Mouse (Mus musculus) kidney, embryonic 15.5 days (tissue): ENCODE measurements around the gene Erp29. TPM values are rescaled to one million over a fixed set of nuclear protein-coding genes. Genes with fewer than 3 reads are reported as not detected.

Experiments used
- ATAC-seq: fragments of 200-750 bp; cut with Nextera tagmentation; replicated peaks from 2 replicates; pipeline ENCODE4 v1.8.0; 2017; ENCODE audit warnings: moderate TSS enrichment; ENCODE audit not compliant: low FRiP score
- H3K27ac ChIP-seq: fragments of 300-500 bp; sonication (generic); 2 replicates; pipeline ENCODE4 v1.5.1; 2015; ENCODE audit warnings: mild to moderate bottlenecking, inconsistent platforms
- H3K27me3 ChIP-seq: fragments of 300-500 bp; sonication (generic); 2 replicates; pipeline ENCODE4 v1.6.1; 2015; ENCODE audit warnings: inconsistent platforms
- H3K36me3 ChIP-seq: fragments of 300-500 bp; sonication (generic); 2 replicates; pipeline ENCODE4 v1.6.1; 2015; ENCODE audit warnings: inconsistent platforms
- H3K4me1 ChIP-seq: fragments of 300-500 bp; sonication (generic); 2 replicates; pipeline ENCODE4 v1.6.1; 2015; ENCODE audit warnings: inconsistent platforms
- H3K4me2 ChIP-seq: fragments of 300-500 bp; sonication (generic); 2 replicates; pipeline ENCODE4 v1.6.1; 2015; ENCODE audit warnings: moderate library complexity, mild to moderate bottlenecking, inconsistent platforms
- H3K4me3 ChIP-seq: fragments of 300-500 bp; sonication (generic); replicated peaks from 2 replicates; pipeline ENCODE4 v1.5.1; 2015; ENCODE audit warnings: mild to moderate bottlenecking, inconsistent platforms
- H3K9ac ChIP-seq: fragments of 300-500 bp; sonication (generic); 2 replicates; pipeline ENCODE4 v1.6.1; 2015; ENCODE audit warnings: mild to moderate bottlenecking, inconsistent platforms
- H3K9me3 ChIP-seq: fragments of 300-500 bp; sonication (generic); replicated peaks from 2 replicates; pipeline ENCODE4 v1.6.1; 2016; ENCODE audit warnings: inconsistent platforms
- WGBS: fragments of 180-500 bp; shearing (Covaris S2); methylation state at CpG from one replicate; pipeline ENCODE4 v1.1.7; 2015; ENCODE audit warnings: mixed read lengths; 5-methylcytosine and 5-hydroxymethylcytosine counted together
- polyA plus RNA-seq: library from polyadenylated mRNA; unstranded; fragments of >200 nt; fragmentation: Nextera tagmentation; extraction: Ambion mirVana; gene quantifications from 2 replicates; pipeline ENCODE4 v1.2.1, GENCODE M21; 2015

Erp29 gene
- polyA plus RNA-seq, 1 experiment from 2014 or later = 174 TPM

GRCm38 (mm10) chr5:121398146-121398964, 54.0 kb downstream of the Erp29 start:
- peak overlapping the region; percentile 85 for H3K4me2 ChIP-seq
- peaks cover 19% of the 10 kb centered on the region; the same call in 1 of the 2 replicates for H3K36me3 ChIP-seq
- ATAC-seq = peak; percentile 79
- no peaks in the 10 kb centered on the region for H3K9me3 ChIP-seq
- H3K9ac ChIP-seq = peak overlapping the region; percentile 90
- no peaks in the 10 kb centered on the region for H3K27me3 ChIP-seq
- peak overlapping the region; percentile 93 for H3K27ac ChIP-seq
- H3K4me1 ChIP-seq = peaks cover 27% of the 10 kb centered on the region
- under 1% methylated on average over 67 of the region's 67 CpGs for WGBS
- H3K4me3 ChIP-seq = peak overlapping the region; percentile 99

GRCm38 (mm10) chr5:121397187-121398145, 54.8 kb downstream of the Erp29 start, which contains the start of gene Naa25:
Gene Naa25, plus strand, starts transcription at chr5:121397936.
- peak within 1 kb of the TSS; percentile 90 for H3K9ac ChIP-seq
- H3K36me3 ChIP-seq = peaks cover 16% of the 10 kb centered on the region; the same call in 1 of the 2 replicates
- peak within 1 kb of the TSS; percentile 85 for H3K4me2 ChIP-seq
- WGBS = 10% methylated on average over 53 of the region's 53 CpGs
- H3K4me1 ChIP-seq = peaks cover 27% of the 10 kb centered on the region
- H3K27ac ChIP-seq = peak within 1 kb of the TSS; percentile 93
- no peaks in the 10 kb centered on the region for H3K27me3 ChIP-seq
- ATAC-seq = peak; percentile 97
- peak within 1 kb of the TSS; percentile 99 for H3K4me3 ChIP-seq
- no peaks in the 10 kb centered on the region for H3K9me3 ChIP-seq

- Histone ChIP-seq H3K27ac (no peak overlapping the region), H3K27me3 (no peaks in the 10 kb centered on the region), H3K36me3 (0 out of 2 replicates have a peak, but pooled peaks cover under 1% of the 10 kb centered on the region), H3K4me2 (no peak overlapping the region), H3K4me3 (no peak overlapping the region), H3K9ac (no peak overlapping the region), H3K4me1 (peaks cover 22% of the 10 kb centered on the region), H3K9me3 (no peaks in the 10 kb centered on the region)
- whole genome bisulfite sequencing = 81% methylated on average over 5 of the region's 5 CpGs
- no peak for ATAC-seq
Measured at GRCm38 (mm10) chr5:121395621-121396020, 56.7 kb downstream of the Erp29 start.

- no peaks in the 10 kb centered on the region for H3K27me3 ChIP-seq
- no peak overlapping the region for H3K27ac ChIP-seq
- H3K4me1 ChIP-seq = peaks cover 4% of the 10 kb centered on the region; the same call in 1 of the 2 replicates
- WGBS = 81% methylated on average over 3 of the region's 3 CpGs
- no peak overlapping the region for H3K4me3 ChIP-seq
- no peak for ATAC-seq
- no peaks in the 10 kb centered on the region for H3K9me3 ChIP-seq
- no peak overlapping the region for H3K4me2 ChIP-seq
- H3K9ac ChIP-seq = no peak overlapping the region
- H3K36me3 ChIP-seq = no peaks in the 10 kb centered on the region
Measured at GRCm38 (mm10) chr5:121393402-121393801, 58.9 kb downstream of the Erp29 start.

- H3K9me3 ChIP-seq = no peaks in the 10 kb centered on the region
- H3K27ac ChIP-seq = no peak overlapping the region
- peaks cover 4% of the 10 kb centered on the region; the same call in 1 of the 2 replicates for H3K4me1 ChIP-seq
- H3K4me2 ChIP-seq = no peak overlapping the region
- H3K27me3 ChIP-seq = no peaks in the 10 kb centered on the region
- no peak for ATAC-seq
- no peaks in the 10 kb centered on the region for H3K36me3 ChIP-seq
- H3K9ac ChIP-seq = no peak overlapping the region
- H3K4me3 ChIP-seq = no peak overlapping the region
- 62% methylated on average over 16 of the region's 16 CpGs for WGBS
Measured at GRCm38 (mm10) chr5:121392667-121393380, 59.5 kb downstream of the Erp29 start.

- no peak overlapping the region for H3K9ac ChIP-seq
- H3K27me3 ChIP-seq = peaks cover 7% of the 10 kb centered on the region
- H3K27ac ChIP-seq = no peak overlapping the region
- no peak for ATAC-seq
- peaks cover 10% of the 10 kb centered on the region for H3K4me1 ChIP-seq
- no peaks in the 10 kb centered on the region for H3K9me3 ChIP-seq
- H3K4me2 ChIP-seq = no peak overlapping the region
- no peak overlapping the region for H3K4me3 ChIP-seq
- no peaks in the 10 kb centered on the region for H3K36me3 ChIP-seq
Measured at GRCm38 (mm10) chr5:121389691-121390090, 62.6 kb downstream of the Erp29 start.

- Histone ChIP-seq H3K9me3 (no peaks in the 10 kb centered on the region), H3K27ac (no peak overlapping the region), H3K4me1 (peaks cover 15% of the 10 kb centered on the region), H3K4me3 (no peak overlapping the region), H3K4me2 (no peak overlapping the region), H3K9ac (no peak overlapping the region), H3K27me3 (peaks cover 7% of the 10 kb centered on the region), H3K36me3 (no peaks in the 10 kb centered on the region)
- 64% methylated on average over 7 of the region's 7 CpGs for WGBS
- no peak for ATAC-seq
Measured at GRCm38 (mm10) chr5:121389106-121389505, 63.2 kb downstream of the Erp29 start.

GRCm38 (mm10) chr5:121387126-121387525, 65.2 kb downstream of the Erp29 start:
- peaks cover 15% of the 10 kb centered on the region for H3K4me1 ChIP-seq
- ATAC-seq = no peak
- peaks cover 7% of the 10 kb centered on the region for H3K27me3 ChIP-seq
- H3K36me3 ChIP-seq = peaks cover 4% of the 10 kb centered on the region; the same call in 1 of the 2 replicates
- no peak overlapping the region for H3K9ac ChIP-seq
- WGBS = 58% methylated on average over 4 of the region's 4 CpGs
- H3K4me2 ChIP-seq = no peak overlapping the region
- H3K9me3 ChIP-seq = no peaks in the 10 kb centered on the region
- H3K27ac ChIP-seq = no peak overlapping the region
- H3K4me3 ChIP-seq = no peak overlapping the region

- Histone ChIP-seq H3K27ac (no peak overlapping the region), H3K4me1 (peaks cover 15% of the 10 kb centered on the region), H3K36me3 (peaks cover 10% of the 10 kb centered on the region), H3K9ac (no peak overlapping the region), H3K4me2 (peak overlapping the region; percentile 83), H3K27me3 (peaks cover 7% of the 10 kb centered on the region), H3K4me3 (peak overlapping the region; percentile 71), H3K9me3 (no peaks in the 10 kb centered on the region)
- 35% methylated on average over 22 of the region's 22 CpGs for WGBS
- ATAC-seq = no peak
Measured at GRCm38 (mm10) chr5:121386120-121386909, 66.0 kb downstream of the Erp29 start.

GRCm38 (mm10) chr5:121385461-121386119, 66.7 kb downstream of the Erp29 start, which contains the start of gene Trafd1:
Gene Trafd1, minus strand, starts transcription at chr5:121385632.
- WGBS = under 1% methylated on average over 39 of the region's 45 CpGs
- H3K9me3 ChIP-seq = no peaks in the 10 kb centered on the region; the same call in 1 of the 2 replicates

More at GRCm38 (mm10) chr5:121385461-121386119, 66.7 kb downstream of the Erp29 start, which contains the start of gene Trafd1:
- H3K9ac ChIP-seq = peak within 1 kb of the TSS; percentile 70
- H3K27ac ChIP-seq = peak within 1 kb of the TSS; percentile 85
- peaks cover 7% of the 10 kb centered on the region for H3K27me3 ChIP-seq
- peak; percentile 96 for ATAC-seq
- peak within 1 kb of the TSS; percentile 71 for H3K4me3 ChIP-seq
- peaks cover 15% of the 10 kb centered on the region for H3K4me1 ChIP-seq
- H3K4me2 ChIP-seq = peak within 1 kb of the TSS; percentile 83
- H3K36me3 ChIP-seq = peaks cover 17% of the 10 kb centered on the region
